Mouse (Mus musculus) R1 (cell line): ENCODE measurements around the gene Vsx1.

Experiments used
- DNase-seq: peaks from one replicate; pipeline ENCODE4 v3.0.0-alpha.2; 2018; ENCODE audit warnings: low read depth, low spot score

The Vsx1 gene

DNA sequence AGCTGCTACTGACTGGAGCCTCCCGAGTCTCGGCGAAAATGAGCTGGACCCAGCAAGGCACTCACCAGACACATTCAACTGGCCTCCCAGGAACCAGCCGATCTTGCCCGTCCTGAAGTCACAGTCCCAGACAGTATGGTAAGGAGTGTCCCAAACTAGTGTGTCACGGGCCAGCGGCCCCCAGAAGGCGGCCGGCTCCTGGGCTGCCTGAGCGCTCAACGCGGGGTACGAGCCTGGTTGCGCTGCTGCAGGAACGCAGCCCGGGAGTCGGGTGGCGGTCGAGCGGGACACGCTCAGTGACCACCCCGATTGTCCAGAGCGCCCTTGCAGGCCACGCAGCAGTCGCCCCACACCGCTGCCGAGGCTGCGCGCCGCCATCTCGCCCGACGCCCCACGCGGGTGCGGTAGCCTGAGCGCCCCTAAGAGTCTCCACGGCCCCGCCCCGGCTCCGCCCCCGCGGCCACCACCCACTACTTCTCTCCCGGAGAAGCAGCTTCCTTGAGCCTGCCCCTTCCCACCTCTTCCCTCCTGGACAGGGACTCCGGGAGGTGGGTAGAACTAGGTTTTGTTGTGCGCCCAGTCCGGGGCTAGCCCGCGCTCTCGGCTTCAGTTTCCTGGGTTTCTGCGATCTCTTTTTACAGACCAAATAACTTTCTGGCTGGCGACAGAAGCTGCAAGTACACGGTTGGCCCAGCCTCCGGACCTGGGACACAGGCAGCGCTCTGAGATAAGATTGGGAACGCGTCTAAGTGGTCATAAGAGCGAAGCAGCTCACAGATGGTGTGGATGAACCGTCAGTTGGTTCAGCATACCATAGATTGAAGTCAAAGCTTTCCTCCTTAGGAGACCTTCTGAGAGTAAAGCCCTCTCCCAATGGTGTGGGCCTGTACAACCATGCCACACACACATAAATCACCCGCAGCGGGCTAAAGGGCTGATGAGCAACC is 21.1 kb downstream of the Vsx1 start, which contains the start of gene Acss1:
Gene Acss1 (minus strand): TSS at position 681 of the 947 bp plus-strand sequence.
- peak; percentile 78 for DNase-seq

DNA sequence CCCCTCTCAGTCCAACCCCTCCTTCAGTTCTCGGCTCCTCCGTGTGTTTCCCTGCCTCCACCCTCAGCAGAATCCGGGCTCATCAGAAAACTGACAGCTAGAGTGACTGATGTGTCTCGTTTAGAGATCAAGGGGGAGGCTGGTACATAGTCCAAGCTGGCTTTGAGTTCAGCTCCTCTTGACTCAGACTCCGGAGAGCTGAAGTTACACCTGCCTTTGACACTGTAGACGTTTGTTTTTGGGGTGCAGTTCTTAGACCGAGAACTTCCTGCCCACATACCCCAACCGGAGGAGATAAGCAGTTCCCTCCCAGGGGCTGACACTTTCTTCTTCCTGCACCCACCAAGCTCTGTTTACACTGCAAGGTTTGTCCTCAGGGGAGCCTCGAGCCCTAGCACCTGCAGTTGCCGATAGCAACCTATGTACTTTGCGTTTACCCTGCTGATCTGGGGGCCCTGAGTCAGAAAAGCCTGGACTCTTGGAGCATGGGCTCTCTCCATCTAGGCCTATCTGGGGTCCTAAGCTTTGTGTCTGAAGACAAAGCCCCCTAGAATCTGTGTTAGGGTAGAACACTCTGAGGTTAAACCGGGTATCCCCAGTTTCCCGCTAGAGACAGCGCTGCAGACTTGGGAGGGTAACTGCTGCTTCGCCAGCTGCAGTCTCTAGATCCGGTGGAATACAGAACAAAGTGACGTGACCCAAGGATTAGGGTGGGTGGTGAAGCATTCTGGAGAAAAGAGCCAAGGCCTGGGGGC is 21.9 kb downstream of the Vsx1 start:
- DNase-seq: peak; percentile 48

DNA sequence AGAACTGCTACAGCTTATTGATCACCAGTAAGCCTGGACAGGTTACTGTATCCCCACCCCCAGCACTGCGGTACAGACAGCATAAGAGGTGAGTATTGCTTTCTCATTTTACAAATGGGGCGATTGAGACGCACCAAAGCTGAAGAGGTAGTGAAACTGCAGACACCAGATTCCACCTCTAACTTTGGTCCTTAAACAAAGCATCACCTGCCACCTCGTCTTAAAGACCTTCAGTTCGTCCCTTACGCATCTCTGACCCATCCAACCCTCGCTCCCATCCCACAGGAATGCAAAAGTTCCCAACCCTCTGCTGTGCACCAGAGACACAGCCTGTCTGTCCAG is 22.5 kb downstream of the Vsx1 start:
- DNase-seq: no peak

DNA sequence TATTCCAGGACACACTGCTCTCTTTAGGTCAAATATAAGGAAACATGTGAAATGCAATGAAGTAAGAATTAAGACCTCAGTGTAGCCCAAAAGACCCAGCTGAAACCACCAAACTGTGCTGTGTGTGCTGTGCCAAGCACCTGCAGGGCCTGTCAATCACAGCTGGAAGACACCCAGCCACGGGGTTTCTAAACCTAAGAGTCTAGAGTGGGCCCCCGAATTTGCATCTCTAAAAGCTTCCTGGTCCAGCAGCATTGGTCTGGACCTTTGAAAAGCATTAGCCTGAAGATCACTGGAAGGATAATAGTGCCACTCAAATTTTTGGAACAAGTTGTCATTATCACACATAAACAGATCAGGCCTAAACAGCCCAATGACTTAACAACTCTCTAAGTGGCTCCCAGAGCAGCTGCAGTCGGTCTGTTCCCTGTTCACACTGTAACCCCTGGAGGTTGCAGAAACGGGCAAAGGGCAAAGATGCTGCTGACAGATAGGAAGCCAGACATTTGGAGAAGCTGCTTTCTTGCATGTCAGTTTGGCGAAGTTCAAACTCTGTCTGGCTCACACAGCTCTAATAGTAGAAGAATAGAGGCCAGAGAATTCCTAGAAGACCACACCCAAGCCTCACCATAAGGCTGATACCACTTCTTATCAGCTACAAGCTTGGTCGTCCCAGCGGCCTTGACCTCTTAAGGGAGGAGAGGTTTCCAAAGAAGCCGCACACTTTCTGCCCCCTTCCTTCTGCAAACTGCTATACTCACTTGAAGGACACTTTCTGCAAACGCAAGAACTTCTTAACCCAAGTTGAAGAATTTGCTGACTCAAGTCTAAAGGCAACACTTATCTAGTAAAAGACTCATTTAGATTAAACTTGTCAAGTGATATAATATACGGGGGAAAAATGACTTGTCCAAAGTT is 23.4 kb downstream of the Vsx1 start:
- DNase-seq: no peak

DNA sequence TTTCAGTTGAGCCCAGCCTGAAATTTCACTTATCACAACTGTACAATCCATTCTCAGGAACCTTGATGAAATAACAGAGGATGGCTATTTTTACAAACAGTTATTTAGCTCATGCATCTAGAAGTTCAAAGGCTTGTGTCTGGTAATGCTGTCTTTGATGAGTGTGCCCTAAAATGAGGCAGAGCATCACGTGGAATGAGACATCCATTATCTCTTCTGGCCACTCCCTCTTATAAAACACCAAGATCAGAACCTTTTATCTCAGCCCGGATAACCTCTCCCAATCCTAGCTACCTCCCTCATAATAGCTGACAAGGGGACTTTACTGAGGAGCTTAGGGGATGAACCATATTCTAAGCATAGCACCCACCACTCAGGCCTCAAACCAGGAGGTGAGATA is 24.2 kb downstream of the Vsx1 start:
- no peak for DNase-seq

DNA sequence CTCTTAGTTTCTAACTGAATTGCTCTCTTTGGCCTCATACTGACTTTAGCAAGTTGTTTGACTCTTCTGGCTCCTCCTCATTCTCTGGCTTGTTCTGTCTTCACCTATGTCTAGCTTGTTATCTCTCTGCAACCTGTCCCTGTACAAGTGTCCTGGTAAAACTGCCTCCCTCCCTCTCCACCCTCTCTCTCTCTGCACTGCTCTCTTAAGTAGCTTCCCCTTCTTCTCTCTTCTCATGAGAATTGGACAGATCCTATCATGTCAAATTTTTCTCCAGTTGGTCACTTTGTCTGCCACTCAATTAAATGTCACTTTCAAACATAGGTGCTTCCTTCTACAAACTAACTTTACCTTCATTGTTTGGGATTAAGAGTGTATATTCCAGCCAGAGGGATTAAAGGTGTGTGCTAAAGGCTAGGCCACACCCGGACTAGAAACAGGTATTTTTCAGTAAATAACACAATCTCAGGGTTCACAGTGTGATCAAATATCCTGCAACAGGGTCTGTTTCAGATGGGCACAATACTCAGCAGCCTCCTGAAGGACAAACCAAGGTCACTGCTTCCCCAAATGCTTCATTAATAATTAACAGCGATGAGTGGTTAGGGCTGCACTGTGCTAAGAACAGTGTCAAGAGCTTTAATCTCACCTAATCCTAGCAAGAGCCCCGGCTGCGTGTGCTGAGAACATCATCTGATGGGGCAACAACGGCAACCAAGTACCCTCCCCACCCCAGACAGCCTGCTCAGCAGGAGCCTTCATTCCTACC is 24.8 kb downstream of the Vsx1 start:
- DNase-seq: no peak

DNA sequence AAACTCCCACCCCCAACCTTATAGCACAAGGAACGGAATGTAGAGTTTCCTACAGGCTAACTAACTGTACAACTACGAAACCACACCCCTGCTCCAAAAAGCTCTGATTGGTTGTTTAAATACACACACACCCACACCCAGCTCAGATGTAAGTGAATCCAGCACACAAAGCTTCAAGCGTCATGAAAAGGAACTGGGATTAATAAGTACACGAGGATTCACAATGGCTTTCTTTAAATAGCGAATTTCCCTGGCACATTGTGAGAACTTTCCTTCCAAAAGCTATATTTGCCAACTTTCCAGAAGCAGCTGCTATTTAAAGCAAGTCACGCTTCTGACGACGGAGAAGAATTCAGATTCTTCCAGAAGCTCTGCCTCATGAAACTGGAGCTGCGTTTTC is 25.9 kb downstream of the Vsx1 start:
- DNase-seq: peak; percentile 39

DNA sequence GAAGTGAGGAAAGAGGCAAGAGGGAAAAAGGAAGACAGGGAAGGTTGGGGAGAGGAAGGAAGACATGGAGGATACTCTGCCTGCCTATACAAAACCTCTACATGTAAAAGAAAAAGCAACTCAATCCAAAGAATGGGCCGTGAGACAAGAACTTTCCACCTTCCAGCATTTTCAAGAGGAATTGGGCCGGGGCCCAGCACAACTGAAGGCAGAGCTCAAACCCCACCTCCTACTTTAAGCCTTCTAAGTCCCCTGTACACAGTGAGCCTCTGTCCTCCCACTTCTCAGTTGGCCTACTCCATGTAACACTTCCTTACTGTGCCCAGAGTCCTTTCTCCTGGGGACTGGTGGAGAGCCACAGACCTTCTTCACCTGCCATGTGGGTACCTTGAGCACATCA is 27.2 kb downstream of the Vsx1 start:
- DNase-seq: no peak

DNA sequence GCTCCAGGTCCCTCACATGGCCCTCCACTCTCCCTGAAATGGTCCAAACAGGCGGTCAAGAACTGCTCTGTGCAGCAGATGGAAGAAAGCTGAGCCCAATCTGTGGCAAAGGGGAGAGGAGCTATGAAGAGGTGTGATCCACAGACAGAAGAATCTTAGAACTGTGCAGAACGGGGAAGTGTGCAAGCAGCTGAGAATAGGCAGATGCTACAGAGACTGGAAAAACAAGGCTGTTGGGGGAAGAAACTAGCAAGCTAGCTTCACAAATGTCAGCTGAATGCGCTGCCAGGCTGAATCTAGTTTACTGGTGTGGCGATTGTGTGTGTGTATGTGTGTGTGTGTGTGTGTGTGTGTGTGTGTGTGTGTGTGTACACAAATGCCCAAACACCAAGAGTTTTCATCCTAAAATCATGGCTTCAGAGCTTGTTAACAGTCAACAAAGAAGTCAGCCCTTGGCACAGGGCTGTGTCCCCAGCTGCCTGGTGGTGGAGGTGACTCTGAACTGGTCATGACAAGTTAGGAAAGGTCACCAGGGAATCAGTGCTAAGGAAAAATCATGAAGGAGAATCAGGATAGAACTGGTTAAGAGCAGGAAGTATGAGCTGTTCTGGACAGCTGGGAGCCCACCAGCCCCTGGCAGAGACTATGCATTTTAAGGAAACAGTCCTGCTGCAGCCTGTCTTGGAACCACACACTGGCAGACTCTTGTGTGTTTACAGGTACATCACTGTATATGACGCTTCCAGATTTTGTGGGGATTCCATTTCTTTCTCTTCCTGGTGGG is 28.3 kb downstream of the Vsx1 start:
- DNase-seq: no peak

DNA sequence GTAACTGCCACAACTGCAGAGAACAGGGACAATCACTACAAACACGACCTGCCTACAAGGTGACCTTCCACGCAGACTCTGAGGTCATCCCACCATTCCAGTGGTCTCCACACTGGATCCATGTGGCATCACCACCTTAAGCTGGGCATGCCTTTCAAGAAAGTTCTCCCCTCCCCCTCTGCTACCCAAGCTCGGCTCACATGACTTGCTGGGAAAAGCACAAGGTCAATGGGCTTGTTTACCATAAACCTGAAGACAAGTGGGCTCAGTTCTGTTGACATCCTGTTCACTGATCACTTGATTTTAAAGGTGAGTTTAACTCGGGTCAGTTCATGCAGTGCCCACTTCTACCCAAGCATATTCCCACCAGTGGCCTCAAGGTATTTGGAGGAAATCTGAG is 29.1 kb downstream of the Vsx1 start:
- peak; percentile 32 for DNase-seq

DNA sequence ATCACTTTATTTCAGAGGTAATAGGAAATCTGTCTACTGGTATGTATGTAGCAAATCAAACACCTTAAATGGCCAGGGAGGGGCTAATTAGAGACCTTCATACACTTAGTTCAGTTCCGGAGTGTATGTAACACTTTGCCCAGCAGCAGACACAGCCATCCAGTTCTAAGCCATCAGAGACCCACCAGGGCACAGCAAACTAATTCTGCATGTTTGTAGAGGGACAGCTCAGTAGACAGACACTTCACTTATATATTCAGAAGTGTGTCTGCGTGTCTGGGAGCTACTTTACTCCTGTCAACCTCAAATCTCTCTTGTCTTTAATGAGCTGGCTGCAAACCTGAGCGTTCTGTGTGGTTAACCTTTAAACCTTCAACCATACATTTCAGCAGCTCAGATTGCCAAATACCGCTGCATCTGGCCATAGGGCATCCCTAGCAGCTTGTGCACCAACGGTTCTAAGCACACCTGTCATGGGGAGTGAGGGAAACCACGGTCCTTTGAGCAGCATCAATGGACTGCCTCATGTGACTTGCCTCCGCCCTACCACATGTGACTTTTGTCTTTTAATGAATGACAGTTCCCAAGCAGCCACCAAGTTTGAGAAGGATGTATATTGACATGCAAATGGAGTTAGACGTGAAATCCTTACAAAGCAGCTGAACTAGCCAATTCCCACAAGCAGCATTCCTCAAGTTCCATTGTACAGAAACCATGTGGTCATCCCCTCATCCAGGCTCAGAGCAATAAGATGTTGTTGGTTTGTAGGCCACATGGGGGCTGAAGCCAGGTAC is 32.0 kb downstream of the Vsx1 start:
- DNase-seq: peak; percentile 94

DNA sequence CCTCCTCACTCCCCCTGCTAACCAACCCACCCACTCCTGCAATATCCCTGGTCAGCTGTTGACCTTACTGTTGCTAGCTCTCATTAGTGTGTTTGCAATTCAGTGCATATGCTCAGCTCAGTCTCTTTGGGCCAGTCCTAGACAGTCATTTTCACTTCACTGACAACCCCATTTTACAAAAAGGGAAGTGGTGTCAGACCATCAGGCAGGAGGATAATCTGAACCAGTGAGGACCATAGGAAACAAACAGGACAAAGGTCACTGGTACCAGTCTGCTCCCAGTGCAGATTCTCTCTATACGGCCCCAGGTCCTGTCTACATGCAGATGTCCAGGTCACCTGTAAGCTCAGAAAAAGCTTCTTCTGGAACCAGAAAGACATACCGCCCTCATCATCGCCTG is 33.0 kb downstream of the Vsx1 start:
- DNase-seq: no peak

DNA sequence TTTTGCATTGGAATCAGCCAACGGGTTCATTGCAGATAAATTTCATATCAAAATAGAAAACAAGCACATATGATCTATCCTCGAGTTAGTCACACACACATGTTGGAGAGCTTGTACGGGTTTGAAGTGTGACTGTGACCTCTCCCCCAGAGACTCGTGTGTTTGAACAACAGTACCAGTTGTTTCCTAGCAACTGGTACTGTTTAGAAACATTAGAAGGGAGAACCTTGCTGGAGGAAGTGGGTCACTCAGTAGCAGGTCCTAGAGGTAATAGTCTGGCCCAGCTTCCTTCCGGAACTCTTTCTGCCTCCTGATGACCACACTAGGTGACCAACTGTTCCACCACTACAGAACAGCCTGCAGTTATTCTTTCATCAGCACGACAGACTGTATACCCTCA is 33.9 kb downstream of the Vsx1 start:
- no peak for DNase-seq

DNA sequence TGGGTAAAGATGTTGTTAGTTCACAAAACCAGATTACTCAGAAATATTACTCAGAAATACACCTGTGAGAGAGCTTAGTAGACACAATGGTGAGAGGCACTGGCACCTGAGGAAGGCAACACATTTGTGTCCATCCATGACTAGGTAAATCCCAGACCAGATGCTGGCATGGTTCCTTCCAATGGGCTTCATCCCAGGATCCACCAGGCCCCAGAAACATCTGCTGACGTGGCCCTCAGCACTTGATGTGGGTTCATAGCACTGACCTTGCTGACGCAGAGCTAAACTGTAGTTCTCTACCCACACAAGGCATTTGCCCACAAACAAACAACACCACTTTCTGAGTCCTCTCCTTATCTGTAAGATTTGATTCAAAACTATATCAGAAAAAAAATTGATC is 34.3 kb downstream of the Vsx1 start:
- DNase-seq: no peak

DNA sequence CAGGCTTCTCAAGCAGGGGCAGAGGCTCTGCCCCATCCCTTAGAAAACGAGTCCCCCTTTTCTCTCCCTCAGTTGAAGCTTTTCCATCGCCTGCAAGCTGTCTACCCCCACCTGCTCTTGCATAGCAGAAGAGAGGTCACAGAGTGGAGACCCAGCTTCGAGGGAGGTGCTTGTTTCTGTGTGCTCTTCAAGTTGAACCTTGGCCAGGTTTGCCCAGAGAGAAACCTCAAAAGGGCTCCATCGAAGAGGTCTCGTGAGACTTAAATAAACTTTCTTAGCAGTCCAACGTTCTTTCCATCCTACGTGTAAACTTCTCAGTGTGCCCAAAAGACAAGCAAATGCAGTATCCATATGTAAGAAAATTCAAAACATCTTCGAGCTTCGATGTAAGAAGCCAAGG is 37.8 kb downstream of the Vsx1 start:
- no peak for DNase-seq

DNA sequence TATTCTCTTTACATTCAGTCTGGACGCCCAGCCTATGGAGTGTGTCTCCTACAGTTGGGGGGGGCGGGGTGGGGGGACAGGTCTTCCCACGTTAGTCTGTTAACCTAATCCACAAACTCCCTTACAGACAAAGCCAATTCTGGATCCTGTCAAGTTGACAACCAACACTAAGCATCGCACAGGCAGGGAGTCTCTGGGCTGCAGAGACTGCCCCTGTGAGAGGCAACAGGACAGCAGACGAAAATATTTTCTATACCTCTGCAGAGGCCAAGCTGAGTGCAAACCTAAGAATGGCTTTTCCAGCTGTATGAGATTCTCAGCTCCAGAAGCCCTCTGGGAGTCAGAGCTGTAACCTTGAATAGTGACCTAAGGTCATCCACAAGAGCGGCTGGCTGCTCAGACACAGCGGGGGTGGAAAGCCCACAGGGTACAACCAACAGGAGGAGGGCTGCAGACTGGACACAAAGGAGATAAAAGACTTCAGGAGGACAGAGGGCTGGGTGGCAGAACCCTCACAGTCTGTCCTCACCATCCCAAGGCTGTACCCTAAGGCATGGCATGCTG is 38.6 kb downstream of the Vsx1 start:
- peak; percentile 42 for DNase-seq

DNA sequence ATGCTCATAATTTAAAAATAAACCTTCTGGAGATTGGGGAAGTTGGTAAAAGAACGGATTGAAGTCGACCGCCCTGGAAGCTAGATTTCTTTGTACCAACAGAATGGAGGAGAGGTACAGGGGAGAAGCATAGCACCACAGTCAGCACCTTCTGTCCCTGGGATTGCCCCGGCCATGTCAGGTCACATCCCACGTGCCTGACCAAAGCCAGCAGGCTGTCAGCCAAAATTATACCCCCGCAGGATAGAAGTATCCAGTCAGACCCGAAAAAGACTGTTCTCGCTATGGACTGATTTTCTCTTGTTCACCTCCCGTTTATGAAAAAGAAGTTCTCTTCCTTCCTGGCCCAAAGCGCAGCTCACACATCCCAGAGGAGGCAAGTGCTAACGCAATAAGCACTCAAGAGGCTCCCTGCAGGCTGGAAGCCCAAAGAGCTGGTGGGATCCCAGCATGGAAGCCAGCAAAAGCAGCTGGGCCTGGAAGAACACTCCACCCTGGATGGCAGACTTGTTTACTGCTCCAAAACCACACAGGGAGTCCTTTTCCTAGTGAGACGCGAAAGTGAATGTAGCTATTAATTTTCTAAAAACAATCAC is 40.8 kb downstream of the Vsx1 start:
- DNase-seq: peak; percentile 13

DNA sequence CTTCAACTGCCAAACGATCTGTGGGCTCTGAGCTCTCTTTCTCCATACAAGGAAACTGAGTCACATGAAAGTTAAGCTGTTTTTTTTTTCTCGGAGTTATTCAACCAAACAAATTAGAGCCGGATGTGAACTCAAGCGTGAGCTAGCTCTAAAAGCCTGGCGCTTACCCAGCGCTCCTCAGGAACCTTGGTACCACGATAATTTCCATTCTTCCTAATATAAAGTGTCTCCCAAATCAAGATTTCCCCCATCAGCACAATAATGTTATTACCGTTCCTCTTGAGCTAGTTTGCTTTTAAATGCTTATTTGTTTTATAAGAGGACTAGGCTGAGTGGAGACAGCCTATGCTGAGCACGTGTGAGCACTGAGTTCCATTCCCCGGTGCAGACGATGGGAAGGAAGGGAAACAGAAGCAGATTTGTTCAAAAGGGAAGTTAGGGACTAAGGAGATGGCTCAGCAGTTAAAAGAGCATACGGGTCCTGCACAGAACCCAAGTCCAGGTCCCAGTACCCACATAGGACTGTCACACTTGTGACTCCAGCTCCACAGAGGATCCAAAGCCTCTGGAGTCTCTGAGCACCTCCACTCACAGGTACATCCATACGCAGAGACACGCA is 41.4 kb downstream of the Vsx1 start:
- DNase-seq: peak; percentile 11
